Mouse (Mus musculus): Measurements from ENCODE around the gene Tuba8. TPM values are rescaled to one million over a fixed set of nuclear protein-coding genes. Genes with fewer than 3 reads are reported as not detected.

Gene Tuba8
- total and polyA plus RNA-seq, 3 experiments, result 1.4 to 1.6 TPM; not detected in 1

GRCm38 (mm10) chr6:121270156-121270555 lies 59.7 kb downstream of the Tuba8 start:
- Histone ChIP-seq H3K4me3 (ENCODE audit: control insufficient read depth in 1 of 2, insufficient read depth in 1 of 2, low read depth in 2 of 2, low read length in 2 of 2) (no peak overlapping the region), H3K4me1 (ENCODE audit: control insufficient read depth in 1 of 2, insufficient read depth in 2 of 2, low read length in 2 of 2) (peaks cover 4 to 7% of the 10 kb centered on the region in 2 experiments), H3K27ac (ENCODE audit: control insufficient read depth, low read depth, low read length) (no peak overlapping the region), H3K36me3 (ENCODE audit: control insufficient read depth in 1 of 2, insufficient read depth in 2 of 2, low read length in 2 of 2) (peaks cover 0 to 7% of the 10 kb centered on the region in 2 experiments; a peak in 1 of 4 replicates), H3K9ac (ENCODE audit: control insufficient read depth, low read depth, low read length, poor library complexity, severe bottlenecking) (no peak overlapping the region), H3K27me3 (ENCODE audit: control insufficient read depth in 1 of 2, insufficient read depth in 2 of 2, low read length in 2 of 2) (no peaks in the 10 kb centered on the region), H3K79me2 (ENCODE audit: control insufficient read depth, insufficient read depth, low read length, poor library complexity) (no peaks in the 10 kb centered on the region), H3K9me3 (replicated peaks; ENCODE audit: insufficient read depth, low read length) (no peaks in the 10 kb centered on the region)
- no peak for TF ChIP-seq ZKSCAN1 (IDR thresholded peaks at IDR 0.05; ENCODE audit: low read depth, low read length)
- TF ChIP-seq SMC3 (IDR thresholded peaks at IDR 0.05; ENCODE audit: low read depth, low read length), result no peak
- TF ChIP-seq CTCF (IDR thresholded peaks at IDR 0.05 in 2 of 3, conservative IDR thresholded peaks at IDR 0.05 in 1 of 3; ENCODE audit: control insufficient read depth in 1 of 3, insufficient read depth in 1 of 3, low read depth in 2 of 3, low read length in 3 of 3, poor library complexity in 1 of 3, severe bottlenecking in 1 of 3), result no peak
- no peak for TF ChIP-seq RCOR1 (IDR thresholded peaks at IDR 0.05; ENCODE audit: low read depth, low read length)
- TF ChIP-seq ZNF384 (IDR thresholded peaks at IDR 0.05; ENCODE audit: low read depth, low read length), result no peak
- no peak for DNase-seq (ENCODE audit: low read depth, low spot score)

GRCm38 (mm10) chr6:121271707-121272074 lies 61.2 kb downstream of the Tuba8 start:
- no peak for DNase-seq (ENCODE audit: low read depth, low spot score)
- peaks cover 0 to 7% of the 10 kb centered on the region in 2 experiments; a peak in 1 of 4 replicates for H3K36me3 ChIP-seq (ENCODE audit: control insufficient read depth in 1 of 2, insufficient read depth in 2 of 2, low read length in 2 of 2)
- H3K4me3 ChIP-seq (ENCODE audit: control insufficient read depth in 1 of 2, insufficient read depth in 1 of 2, low read depth in 2 of 2, low read length in 2 of 2), result peak overlapping the region in 1 of 2 experiments; percentile 96; a peak in 3 of 4 replicates
- no peaks in the 10 kb centered on the region for H3K9me3 ChIP-seq (replicated peaks; ENCODE audit: insufficient read depth, low read length)
- peaks cover 4 to 7% of the 10 kb centered on the region in 2 experiments for H3K4me1 ChIP-seq (ENCODE audit: control insufficient read depth in 1 of 2, insufficient read depth in 2 of 2, low read length in 2 of 2)
- peaks cover 0 to under 1% of the 10 kb centered on the region in 2 experiments; a peak in 2 of 4 replicates for H3K27me3 ChIP-seq (ENCODE audit: control insufficient read depth in 1 of 2, insufficient read depth in 2 of 2, low read length in 2 of 2)
- H3K27ac ChIP-seq (ENCODE audit: control insufficient read depth, low read depth, low read length), result no peak overlapping the region
- H3K79me2 ChIP-seq (ENCODE audit: control insufficient read depth, insufficient read depth, low read length, poor library complexity), result no peaks in the 10 kb centered on the region
- TF ChIP-seq TAL1 (IDR thresholded peaks at IDR 0.05; ENCODE audit: low read length) (no peak), EP300 (IDR thresholded peaks at IDR 0.05; ENCODE audit: low read depth in 1 of 2, low read length in 2 of 2) (no peak), MYB (IDR thresholded peaks at IDR 0.05; ENCODE audit: low read depth, low read length) (no peak), ZKSCAN1 (IDR thresholded peaks at IDR 0.05; ENCODE audit: low read depth, low read length) (no peak), SMC3 (IDR thresholded peaks at IDR 0.05; ENCODE audit: low read depth, low read length) (no peak), CHD2 (IDR thresholded peaks at IDR 0.05; ENCODE audit: low read length) (no peak), E2F4 (IDR thresholded peaks at IDR 0.05; ENCODE audit: borderline replicate concordance, low read depth, low read length) (no peak), GATA1 (IDR thresholded peaks at IDR 0.05; ENCODE audit: low read depth, low read length) (no peak), RCOR1 (IDR thresholded peaks at IDR 0.05; ENCODE audit: low read depth, low read length) (no peak), MEF2A (IDR thresholded peaks at IDR 0.05; ENCODE audit: extremely low read depth, insufficient replicate concordance, low read depth, low read length, poor library complexity, severe bottlenecking) (no peak), NRF1 (IDR thresholded peaks at IDR 0.05; ENCODE audit: insufficient read depth, low read depth, low read length, poor library complexity, severe bottlenecking) (no peak), USF2 (IDR thresholded peaks at IDR 0.05; ENCODE audit: borderline replicate concordance in 1 of 2, insufficient read depth in 1 of 2, low read depth in 1 of 2, low read length in 2 of 2) (no peak), ETS1 (IDR thresholded peaks at IDR 0.05; ENCODE audit: low read depth, low read length) (no peak)
- no peak overlapping the region for H3K9ac ChIP-seq (ENCODE audit: control insufficient read depth, low read depth, low read length, poor library complexity, severe bottlenecking)

Data from MEL (cell line).